Mouse (Mus musculus) left cerebral cortex, postnatal 36 days (tissue): ENCODE measurements around the gene Gfi1b. TPM values are rescaled to one million over a fixed set of nuclear protein-coding genes. Genes with fewer than 3 reads are reported as not detected.
A peak's percentile ranks its signal among the peaks of the same experiment; 100 is the strongest.

Experiments used
- DNase-seq, 2 experiments: peaks; one replicate each; pipeline ENCODE4 v3.0.0; 2021 to 2022; ENCODE audit warnings: low spot score in 2 of 2, mixed read lengths in 1 of 2
- intact Hi-C: fragments of 180-260 bp; cut with DNase I; formaldehyde crosslinking; loops from one replicate; pipeline ENCODE4 v1.15.1; 2025
- total RNA-seq, 2 experiments: library from RNA; stranded (reverse); gene quantifications; 2 replicates each; pipeline ENCODE4 v1.2.3; 2021

Gfi1b gene
- not detected for total RNA-seq

GRCm38 (mm10) chr2:28621664-28622171 is at the start of gene Gfi1b:
Gene Gfi1b (minus strand): TSS chr2:28621982.
- intact Hi-C loops, result loop anchor here (2.0 kb wide), 1 partner anchor 29 kb away; no protein-coding TSS in a partner anchor
- no peak for DNase-seq

DNA sequence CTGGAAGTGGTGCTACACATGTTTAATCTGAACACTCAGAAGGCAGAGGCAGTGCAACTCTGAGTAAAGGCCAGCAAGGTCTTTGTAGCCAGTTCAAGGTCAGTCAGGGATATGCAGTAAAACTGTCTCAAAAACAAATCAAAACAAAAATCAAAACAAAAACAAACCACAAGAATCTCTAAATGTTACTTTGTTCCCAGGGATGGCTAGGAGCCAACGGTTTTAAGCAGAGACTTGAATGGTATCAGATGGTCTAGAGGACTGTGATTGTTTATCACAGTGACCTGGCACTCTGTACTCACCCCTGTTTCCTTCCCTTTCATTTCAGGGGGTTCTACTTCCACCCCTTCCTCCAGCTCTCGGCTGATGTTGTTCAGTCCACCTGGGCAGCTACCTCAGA is 49.7 kb upstream of the Gfi1b start:
- no peak for DNase-seq
- intact Hi-C loops, result no loop called here

GRCm38 (mm10) chr2:28665818-28666217 is 44.0 kb upstream of the Gfi1b start:
- intact Hi-C loops, result no loop called here
- no peak for DNase-seq

GRCm38 (mm10) chr2:28662891-28663290 is 41.1 kb upstream of the Gfi1b start:
- intact Hi-C loops, result no loop called here
- no peak for DNase-seq

DNA sequence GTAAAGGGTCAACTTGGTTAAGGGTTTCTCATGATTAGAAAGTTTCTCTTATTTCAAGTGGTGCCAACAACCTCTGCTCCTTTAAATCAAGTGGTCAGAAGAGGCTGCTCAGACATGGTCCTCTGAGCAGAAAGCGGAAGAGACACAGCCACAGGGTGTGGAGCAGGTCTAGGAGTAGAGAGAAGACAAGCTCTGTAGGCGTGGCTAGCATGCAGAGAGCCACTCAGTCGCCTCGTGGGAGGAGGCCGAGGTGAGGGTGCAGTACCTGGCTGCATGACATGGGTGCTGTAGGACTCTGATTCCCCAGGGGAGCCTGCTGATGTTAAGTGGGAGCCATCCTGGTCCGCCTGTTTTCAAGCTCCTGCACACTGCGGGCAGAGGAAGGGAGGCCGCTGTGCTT is 34.4 kb upstream of the Gfi1b start:
- no peak for DNase-seq
- intact Hi-C loops, result no loop called here

- DNase-seq, result no peak
These were observed 32.5 kb upstream of the Gfi1b start for GRCm38 (mm10) chr2:28654295-28654694.

GRCm38 (mm10) chr2:28653351-28653750 is 31.6 kb upstream of the Gfi1b start:
- intact Hi-C loops, result no loop called here
- DNase-seq, result peak; percentile 34

More at GRCm38 (mm10) chr2:28654295-28654694, 32.5 kb upstream of the Gfi1b start:
- intact Hi-C loops, result no loop called here

GRCm38 (mm10) chr2:28650526-28650925 is 28.7 kb upstream of the Gfi1b start:
- intact Hi-C loops, result no loop called here
- DNase-seq, result no peak

GRCm38 (mm10) chr2:28643081-28643480 is 21.3 kb upstream of the Gfi1b start:
- intact Hi-C loops, result no loop called here

DNA sequence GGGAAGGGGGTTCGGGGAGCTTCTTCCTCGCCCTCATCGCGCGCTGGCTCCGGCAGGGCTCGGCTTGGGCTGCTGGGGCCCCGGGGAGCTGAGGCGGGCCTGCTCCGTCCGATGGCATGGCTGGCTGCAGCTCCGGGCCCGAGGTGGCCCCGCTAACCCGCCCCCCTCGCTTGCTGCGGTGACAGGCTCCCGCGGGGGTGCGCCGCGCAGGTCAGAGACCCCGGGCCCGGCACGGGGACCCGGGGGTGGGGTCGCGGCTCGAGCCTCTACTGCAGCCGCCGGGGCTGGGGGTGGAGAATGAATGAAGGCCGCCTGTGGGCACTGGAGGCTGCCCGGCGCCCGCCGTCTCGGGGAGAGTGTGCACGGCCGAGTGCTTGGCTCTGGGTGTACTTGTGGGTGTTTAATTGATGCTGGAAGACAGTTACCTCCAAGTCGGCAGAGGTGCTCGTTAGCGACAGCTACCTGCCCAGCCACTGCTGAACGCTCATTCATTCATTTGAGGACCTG is 19.7 kb upstream of the Gfi1b start:
- intact Hi-C loops, result no loop called here
- peak in 1 of 2 experiments; percentile 27 for DNase-seq

More at GRCm38 (mm10) chr2:28643081-28643480, 21.3 kb upstream of the Gfi1b start:
- no peak for DNase-seq

DNA sequence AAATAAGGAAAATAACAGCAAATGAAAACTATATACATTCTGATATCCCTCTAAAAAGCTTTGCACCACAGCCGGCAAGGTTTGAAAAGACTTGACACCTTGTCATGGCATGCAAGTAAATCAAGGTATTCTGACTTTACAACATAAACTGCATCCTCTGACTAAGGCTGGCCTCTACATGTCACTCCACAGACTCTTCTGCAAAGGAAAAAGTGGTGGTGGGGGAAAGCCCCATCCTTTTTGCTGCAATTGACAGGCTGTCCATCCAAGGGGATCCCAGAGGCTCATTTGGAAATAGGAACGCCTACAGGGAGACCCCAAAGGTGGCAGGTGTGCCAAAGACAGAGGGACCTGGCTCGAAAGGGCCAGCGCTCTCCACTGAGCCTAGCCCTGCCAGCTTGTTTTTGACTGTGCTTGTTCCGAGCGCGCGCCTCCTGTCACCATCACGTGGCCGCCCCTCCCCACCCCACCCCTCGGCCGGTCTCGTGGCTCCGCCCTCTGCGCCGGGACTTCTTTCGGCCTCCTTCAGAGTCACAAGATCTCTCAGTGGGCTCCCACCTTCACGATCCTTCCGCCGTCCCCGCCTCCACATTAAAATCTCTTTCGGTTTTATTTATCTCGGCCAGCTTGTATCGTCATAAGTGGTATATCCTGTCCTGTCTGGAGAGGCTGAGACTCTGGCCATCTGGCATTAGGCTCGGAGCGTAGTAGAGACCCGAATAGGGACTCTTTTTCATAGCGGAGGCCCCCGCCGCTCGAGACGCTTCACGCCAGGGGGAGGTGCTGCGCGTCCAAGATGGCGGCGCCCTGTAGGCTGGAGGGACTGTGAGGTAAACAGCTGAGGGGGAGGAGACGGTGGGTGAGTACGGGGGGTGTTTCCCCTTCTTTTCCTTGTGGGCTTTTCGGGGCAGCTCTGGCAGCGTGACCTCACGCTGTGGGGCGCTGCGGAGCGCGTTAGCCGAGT is 19.0 kb upstream of the Gfi1b start, which contains the start of gene Tsc1:
TSS of gene Tsc1 (plus strand) at position 768 of the 964 bp plus-strand sequence.
- intact Hi-C loops, result no loop called here
- peak; percentile 93 to 95 for DNase-seq

- DNase-seq, result no peak
- intact Hi-C loops, result no loop called here
These were observed 18.0 kb upstream of the Gfi1b start for GRCm38 (mm10) chr2:28639794-28640193.

- DNase-seq, result no peak
These were observed 17.1 kb upstream of the Gfi1b start for GRCm38 (mm10) chr2:28638886-28639285.

DNA sequence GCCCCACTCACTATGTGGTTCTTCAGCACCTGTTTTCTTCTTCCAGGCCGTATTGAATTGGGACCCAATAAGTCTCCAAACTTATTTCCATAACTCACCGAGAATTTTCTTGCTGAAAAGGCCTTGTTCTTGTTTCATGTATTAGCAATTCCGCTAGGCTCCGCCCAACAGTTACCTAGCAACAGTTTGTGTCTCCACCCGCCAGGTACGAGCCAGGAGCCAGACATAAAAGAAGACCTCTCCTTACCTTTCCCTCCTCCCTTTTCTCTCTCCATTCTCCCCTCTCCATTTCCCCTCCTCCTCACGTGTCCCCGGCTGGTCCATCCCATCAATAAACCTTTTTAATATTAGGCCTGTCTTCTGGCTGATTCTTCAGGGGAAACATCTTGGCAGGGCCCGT is 16.6 kb upstream of the Gfi1b start:
- DNase-seq, result no peak
- intact Hi-C loops, result no loop called here

More at GRCm38 (mm10) chr2:28638886-28639285, 17.1 kb upstream of the Gfi1b start:
- intact Hi-C loops, result no loop called here

DNA sequence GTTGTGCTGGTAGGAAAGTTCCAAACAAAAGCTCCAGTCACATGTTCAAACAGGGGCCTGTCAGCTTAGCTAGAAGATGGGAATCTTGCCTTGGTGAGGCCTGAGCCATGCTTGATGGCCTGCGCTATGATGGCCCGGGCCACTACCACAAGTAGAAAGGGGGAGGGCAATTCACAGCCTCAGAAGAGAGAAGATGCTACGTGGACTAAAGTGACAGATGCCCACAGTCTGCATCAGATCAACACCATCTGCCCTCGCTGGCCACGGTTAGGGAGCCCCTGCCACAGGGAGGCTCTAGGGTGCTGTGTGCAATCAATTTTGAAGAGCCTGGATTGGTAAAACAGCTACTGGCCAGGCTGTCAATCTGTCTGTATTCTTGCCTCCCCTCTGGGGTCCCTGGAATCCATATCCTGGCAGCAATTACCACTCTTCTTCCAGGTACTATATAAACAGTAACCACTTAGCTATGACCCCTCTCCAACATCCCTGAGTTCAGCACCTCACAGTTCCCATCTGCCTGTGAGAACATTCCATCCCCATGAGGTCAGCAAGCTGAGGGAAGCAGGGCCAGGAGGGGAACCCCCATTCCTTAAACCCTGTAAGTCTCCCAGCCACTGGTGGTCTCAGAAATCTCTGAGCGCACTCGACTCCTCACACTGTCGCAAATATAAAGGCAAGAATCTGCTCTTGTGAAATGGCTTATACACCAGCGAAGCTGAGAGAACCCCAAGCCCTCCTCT is 15.5 kb upstream of the Gfi1b start:
- DNase-seq, result no peak
- intact Hi-C loops, result no loop called here

DNA sequence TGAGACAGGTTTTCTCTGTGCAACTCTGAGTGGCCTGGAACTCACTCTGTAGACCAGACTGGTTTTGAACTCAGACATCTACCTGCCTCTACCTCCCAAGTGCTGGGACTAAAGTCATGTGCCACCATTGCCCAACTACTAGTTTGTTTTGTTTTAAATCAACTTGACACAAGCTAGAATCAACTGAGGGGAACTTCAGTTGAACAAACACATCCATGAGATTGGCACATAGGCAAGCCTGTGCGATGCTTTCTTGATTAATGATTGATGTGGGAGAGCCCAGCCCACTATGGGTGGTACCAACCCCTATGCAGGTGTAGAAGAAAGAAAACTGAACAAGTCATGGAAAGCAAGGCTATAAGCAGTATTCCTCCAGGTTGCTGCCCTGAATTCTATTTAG is 13.4 kb upstream of the Gfi1b start:
- no peak for DNase-seq
- intact Hi-C loops, result no loop called here

DNA sequence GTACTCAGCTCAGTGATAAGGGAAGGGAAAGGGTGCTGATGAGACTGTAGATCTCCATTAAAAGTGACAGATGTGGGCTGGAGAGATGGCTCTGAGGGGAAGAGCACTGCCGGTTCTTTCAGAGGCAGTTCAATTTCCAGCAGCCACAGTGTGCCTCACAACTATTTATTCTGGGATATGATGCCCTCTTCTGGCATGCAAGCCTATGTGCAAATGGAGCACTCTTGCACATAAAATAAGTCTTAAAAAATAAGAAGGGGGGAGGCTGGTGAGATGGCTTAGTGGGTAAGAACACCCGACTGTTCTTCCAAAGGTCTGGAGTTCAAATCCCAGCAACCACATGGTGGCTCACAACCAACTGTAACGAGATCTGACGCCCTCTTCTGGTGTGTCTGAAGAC is 11.4 kb upstream of the Gfi1b start:
- intact Hi-C loops, result no loop called here
- DNase-seq, result no peak

DNA sequence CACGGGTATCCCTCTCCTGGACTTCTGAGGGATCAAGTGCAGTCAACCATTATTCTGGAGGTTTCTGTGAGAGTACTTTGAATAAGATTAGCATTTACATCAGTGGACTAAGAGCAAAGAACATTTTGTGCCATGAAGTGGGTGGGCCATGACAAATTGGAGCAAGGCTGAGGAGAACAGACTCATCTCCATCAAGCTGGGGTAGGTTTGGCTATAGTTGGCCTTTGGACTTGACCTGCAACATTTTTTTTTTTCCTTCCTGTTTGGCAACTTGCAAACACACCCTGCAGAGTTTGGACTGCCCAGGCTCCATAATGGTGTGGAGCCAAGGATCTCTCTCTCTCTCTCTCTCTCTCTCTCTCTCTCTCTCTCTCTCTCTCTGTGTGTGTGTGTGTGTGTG is 10.8 kb upstream of the Gfi1b start:
- intact Hi-C loops, result no loop called here
- DNase-seq, result no peak

DNA sequence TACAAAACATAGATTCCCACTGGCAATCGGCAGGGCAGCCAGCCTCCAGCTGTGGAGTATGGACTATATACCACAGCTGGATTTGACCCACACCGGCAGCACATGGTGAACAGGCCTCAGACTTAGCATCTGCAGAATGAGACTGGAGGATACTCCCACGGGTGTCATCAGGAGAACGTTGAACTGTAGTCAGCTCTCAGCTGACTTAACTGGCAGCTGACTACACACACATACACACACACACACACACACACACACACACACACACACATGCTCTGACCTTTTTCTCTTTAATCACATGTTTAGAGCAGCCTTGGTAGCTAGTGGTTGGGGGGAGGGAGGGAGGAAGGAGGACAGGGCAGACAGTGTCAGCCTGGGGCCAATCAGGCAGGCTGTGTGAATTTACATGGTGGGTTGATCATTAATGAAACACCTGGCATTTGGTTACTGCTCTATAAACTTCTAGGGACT is 8.2 kb upstream of the Gfi1b start:
- intact Hi-C loops, result no loop called here
- DNase-seq, result no peak

DNA sequence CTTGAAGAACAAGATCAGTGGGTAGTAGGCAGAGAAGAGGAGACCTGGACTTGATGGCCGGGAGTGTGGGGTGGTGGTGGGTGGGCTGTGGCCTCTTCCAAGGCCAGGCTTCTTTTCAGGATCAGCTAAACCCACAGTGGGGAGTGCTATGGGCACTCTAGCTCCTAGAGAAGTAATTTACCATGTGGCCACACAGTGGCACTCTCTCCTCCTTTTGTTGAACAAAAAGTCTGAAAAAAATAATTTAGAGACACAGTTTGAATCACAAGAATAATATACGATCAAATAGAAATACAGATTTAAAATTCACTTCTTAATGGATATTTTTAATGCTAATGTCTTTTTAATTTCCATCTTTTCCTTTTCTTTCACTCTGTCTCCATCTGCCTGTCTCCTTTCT is 6.3 kb upstream of the Gfi1b start:
- DNase-seq, result no peak
- intact Hi-C loops, result no loop called here
